Mouse (Mus musculus) limb, embryonic 14.5 days (tissue): ENCODE results near the gene Snupn. TPM values are rescaled to one million over a fixed set of nuclear protein-coding genes. Genes with fewer than 3 reads are reported as not detected.

Experiments used
- ATAC-seq: fragments of 200-750 bp; cut with Nextera tagmentation; 2 replicates; pipeline ENCODE4 v1.8.0; 2017; ENCODE audit warnings: low read depth, moderate number of reproducible peaks, moderate TSS enrichment; ENCODE audit not compliant: low FRiP score
- DNase-seq: peaks from one replicate; pipeline ENCODE4 v3.0.0-alpha.2; 2015; ENCODE audit warnings: low spot score
- H3K27ac ChIP-seq: fragments of 300-500 bp; sonication (generic); replicated peaks from 2 replicates; pipeline ENCODE4 v1.5.1; 2014; ENCODE audit warnings: low read depth, mild to moderate bottlenecking, low read length, moderate library complexity, mixed read lengths
- H3K27me3 ChIP-seq: fragments of 300-500 bp; sonication (generic); 2 replicates; pipeline ENCODE4 v1.6.1; 2014; ENCODE audit warnings: low read length, mixed read lengths; ENCODE audit not compliant: control insufficient read depth, insufficient read depth
- H3K36me3 ChIP-seq: fragments of 300-500 bp; sonication (generic); 2 replicates; pipeline ENCODE4 v1.6.1; 2014; ENCODE audit warnings: mild to moderate bottlenecking, low read length, moderate library complexity, mixed read lengths; ENCODE audit not compliant: control insufficient read depth, insufficient read depth
- H3K4me1 ChIP-seq: fragments of 300-500 bp; sonication (generic); 2 replicates; pipeline ENCODE4 v1.6.1; 2014; ENCODE audit warnings: antibody characterized with exemption, low read length, mixed read lengths; ENCODE audit not compliant: control insufficient read depth, insufficient read depth
- H3K4me2 ChIP-seq: fragments of 300-500 bp; sonication (generic); replicated peaks from 2 replicates; pipeline ENCODE4 v1.6.1; 2014; ENCODE audit warnings: low read depth, mild to moderate bottlenecking, low read length, moderate library complexity; ENCODE audit not compliant: severe bottlenecking
- H3K4me3 ChIP-seq: fragments of 300-500 bp; sonication (generic); replicated peaks from 2 replicates; pipeline ENCODE4 v1.5.1; 2014; ENCODE audit warnings: low read length
- H3K9ac ChIP-seq: fragments of 300-500 bp; sonication (generic); 2 replicates; pipeline ENCODE4 v1.6.1; 2014; ENCODE audit warnings: mild to moderate bottlenecking, low read depth, low read length, moderate library complexity; ENCODE audit not compliant: severe bottlenecking
- H3K9me3 ChIP-seq: fragments of 300-500 bp; sonication (generic); 2 replicates; pipeline ENCODE4 v1.6.1; 2016; ENCODE audit warnings: low read length; ENCODE audit not compliant: control insufficient read depth
- POLR2A ChIP-seq: fragments of 200-500 bp; IDR thresholded peaks from 2 replicates; pipeline ENCODE4 v1.8.0; 2012; ENCODE audit warnings: inconsistent platforms, mild to moderate bottlenecking, moderate library complexity, borderline replicate concordance; ENCODE audit not compliant: insufficient read depth, insufficient read length; ENCODE audit errors: extremely low read depth
- WGBS: fragments of 180-500 bp; shearing (Covaris S2); extraction: QIAGEN DNeasy Blood & Tissue Kit; methylation state at CpG from one replicate; pipeline ENCODE4 v1.1.7; 2014; 5-methylcytosine and 5-hydroxymethylcytosine counted together
- polyA plus RNA-seq, 2 experiments: library from polyadenylated mRNA; depleted of rRNA in 1 of 2; stranded (reverse) in 1 of 2; unstranded in 1 of 2; fragments of >200 nt; fragmentation: Nextera tagmentation in 1 of 2; extraction: Ambion mirVana in 1 of 2; gene quantifications; 2 replicates each; pipeline versions ENCODE4 v1.2.1 to v1.2.3; 2012 to 2014

The Snupn gene
- polyA plus RNA-seq, 2 experiments: 15.9 to 24.2 TPM

DNA sequence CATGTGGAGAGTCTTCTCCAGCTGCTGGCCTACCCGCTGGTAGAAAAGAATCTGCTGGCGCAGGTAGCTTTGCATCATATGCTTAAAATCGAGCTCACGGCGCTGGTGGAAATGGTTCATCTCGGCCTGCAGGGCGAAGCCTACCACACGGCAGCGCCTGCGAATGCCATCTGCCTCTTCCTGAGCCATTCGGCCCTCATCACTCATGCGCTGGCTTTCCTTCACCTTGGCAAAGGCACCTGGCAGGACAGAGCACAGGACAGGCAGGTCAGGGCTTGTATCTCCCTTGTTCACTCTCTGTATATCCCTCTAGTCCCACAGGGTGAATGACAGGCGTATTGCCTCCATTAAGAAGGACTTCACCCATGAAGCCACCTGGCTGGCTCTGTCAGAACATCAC, 32.2 kb upstream of the Snupn start:
- no peak for ATAC-seq
- Histone ChIP-seq H3K27ac (no peak overlapping the region), H3K9ac (no peak overlapping the region), H3K4me3 (no peak overlapping the region), H3K9me3 (no peaks in the 10 kb centered on the region), H3K36me3 (peaks cover 76% of the 10 kb centered on the region), H3K27me3 (no peaks in the 10 kb centered on the region), H3K4me2 (no peak overlapping the region), H3K4me1 (peaks cover 10% of the 10 kb centered on the region)
- DNase-seq: no peak
- WGBS: 94% methylated on average over 13 of the region's 13 CpGs
- TF ChIP-seq POLR2A: no peak

DNA sequence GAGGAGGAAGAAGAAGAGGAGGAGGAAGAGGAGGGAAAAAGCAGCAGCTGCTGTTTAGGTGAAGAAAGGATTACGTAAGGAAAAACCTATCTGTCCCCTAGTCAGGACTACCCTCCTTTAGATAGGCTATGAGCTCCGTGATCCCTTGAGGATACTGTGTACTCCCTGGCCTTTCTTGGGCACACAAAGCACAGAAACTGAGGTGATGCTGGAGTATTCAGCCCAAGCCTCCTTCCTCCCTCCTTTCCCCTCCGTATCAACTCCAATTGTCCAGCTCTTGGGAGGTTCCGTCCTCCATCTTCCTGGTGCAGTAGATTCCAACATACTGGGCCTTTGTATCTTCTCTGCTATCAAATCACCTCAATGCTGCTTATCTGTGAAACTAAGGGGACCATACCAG, 27.9 kb upstream of the Snupn start:
- H3K4me1 ChIP-seq: peaks cover 45% of the 10 kb centered on the region
- no peaks in the 10 kb centered on the region for H3K27me3 ChIP-seq
- WGBS: 90% methylated on average over 4 of the region's 4 CpGs
- H3K4me3 ChIP-seq: no peak overlapping the region
- H3K9ac ChIP-seq: no peak overlapping the region
- no peak for TF ChIP-seq POLR2A
- ATAC-seq (no peak), DNase-seq (no peak)
- peak overlapping the region; percentile 93; the same call in 1 of the 2 replicates for H3K4me2 ChIP-seq
- H3K36me3 ChIP-seq: peaks cover 59% of the 10 kb centered on the region
- H3K9me3 ChIP-seq: no peaks in the 10 kb centered on the region
- no peak overlapping the region for H3K27ac ChIP-seq

DNA sequence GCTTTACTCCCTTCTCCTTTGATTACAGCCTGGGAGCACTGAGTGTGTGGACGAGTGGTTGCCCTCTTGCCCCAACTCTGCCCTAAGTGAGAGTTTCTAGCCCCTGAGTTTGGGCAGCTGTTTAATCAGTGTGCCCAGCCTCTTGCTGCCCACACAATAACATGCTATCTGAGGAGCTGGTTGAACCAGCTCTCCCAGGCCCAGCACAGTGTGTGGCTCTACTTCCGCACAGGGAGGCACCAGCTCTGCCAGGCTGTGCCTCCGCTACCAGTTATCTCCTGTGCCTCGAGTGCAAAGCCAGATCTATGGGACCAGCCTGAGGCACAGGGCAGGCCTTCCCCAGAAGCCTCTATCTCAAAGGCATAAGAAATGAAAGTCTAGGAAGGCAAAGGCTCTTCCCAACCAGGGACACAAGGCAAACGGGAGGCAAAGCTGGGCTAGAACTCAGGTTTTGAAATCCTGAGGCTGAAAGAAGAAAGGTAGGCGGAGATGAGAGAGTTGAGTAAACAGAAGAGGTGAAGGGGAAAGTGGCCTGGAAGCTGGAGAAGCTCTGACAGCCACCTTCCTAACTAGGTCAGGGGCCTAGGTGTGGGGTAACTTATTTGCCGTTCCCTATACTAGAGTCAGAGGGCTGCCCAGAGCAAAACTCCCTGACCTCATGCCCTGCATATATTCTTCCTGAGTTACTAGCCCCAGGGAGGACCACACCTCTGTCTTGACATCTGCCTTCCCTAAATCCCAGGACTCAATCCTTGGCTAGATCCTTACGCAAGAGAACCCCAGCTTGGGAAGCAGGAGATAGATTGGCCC, 26.6 kb upstream of the Snupn start:
- WGBS: 58% methylated on average over 8 of the region's 8 CpGs
- Histone ChIP-seq H3K4me2 (peak overlapping the region; percentile 93), H3K36me3 (peaks cover 48% of the 10 kb centered on the region), H3K27me3 (no peaks in the 10 kb centered on the region), H3K4me3 (peak overlapping the region; percentile 68), H3K27ac (0 out of 2 replicates have a peak overlapping the region, but pooled peaks have one; percentile 9), H3K9me3 (no peaks in the 10 kb centered on the region), H3K9ac (peak overlapping the region; percentile 52), H3K4me1 (peaks cover 45% of the 10 kb centered on the region)
- TF ChIP-seq POLR2A: no peak
- ATAC-seq: no peak
- no peak for DNase-seq

DNA sequence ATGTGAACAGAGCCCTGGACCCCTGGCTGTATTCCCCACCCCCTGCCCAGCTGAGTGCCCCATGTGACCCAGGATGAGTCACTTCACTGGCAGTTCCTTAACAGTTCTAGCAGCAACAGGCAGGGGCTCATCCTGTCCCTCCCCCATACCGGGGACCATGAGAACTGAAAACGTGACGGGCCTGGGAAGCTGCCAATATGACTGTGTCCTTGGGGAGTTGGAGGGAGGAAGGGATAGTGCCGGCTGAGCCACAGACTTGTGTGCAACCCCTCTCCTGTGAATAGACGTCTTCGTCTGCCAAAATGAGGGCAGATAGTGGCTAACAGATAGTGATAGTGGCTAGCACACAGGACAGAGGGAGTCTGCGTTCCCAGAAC, 26.0 kb upstream of the Snupn start:
- no peak; the same call in 1 of the 2 replicates for ATAC-seq
- no peak for TF ChIP-seq POLR2A
- WGBS: 20% methylated on average over 7 of the region's 7 CpGs

DNA sequence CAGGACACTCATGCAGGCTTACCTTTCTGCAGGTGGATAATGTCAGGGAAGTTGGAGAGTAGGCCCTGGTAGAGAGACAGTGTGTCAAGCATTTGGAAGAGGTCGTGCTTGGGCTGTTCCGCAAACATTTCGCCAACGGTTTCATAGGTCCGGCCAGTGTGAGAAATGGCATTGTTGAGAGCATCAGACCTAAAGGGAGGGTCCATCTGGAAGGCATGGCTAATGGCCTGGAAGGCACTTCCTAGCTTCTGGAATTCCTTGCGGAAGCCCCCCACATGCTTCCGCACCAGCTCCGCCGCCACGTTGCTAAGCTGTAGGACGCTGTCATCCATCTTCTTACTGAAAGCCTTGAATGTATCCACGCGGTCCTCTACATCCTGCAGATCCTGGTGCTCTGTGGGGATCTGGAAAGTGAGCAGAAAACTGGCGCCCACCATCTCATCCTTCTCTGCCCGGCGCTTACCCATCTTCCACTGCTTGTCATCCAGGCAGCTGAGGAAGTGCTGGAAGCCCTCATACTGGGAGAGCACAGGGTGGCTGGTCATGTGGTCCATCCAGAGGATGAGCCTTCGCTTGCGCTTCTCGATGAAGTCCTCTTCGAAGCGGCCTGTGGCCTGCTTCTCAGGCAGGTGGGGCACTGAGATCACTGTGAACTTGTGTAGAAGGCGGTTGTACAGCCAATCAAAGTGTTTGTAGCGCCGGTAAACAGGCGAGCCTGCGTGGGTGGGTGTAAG, 25.2 kb upstream of the Snupn start:
- Histone ChIP-seq H3K27me3 (no peaks in the 10 kb centered on the region), H3K36me3 (peaks cover 35% of the 10 kb centered on the region), H3K4me1 (peaks cover 45% of the 10 kb centered on the region), H3K27ac (0 out of 2 replicates have a peak overlapping the region, but pooled peaks have one; percentile 20), H3K4me2 (peak overlapping the region; percentile 93), H3K9me3 (no peaks in the 10 kb centered on the region), H3K9ac (peak overlapping the region; percentile 52), H3K4me3 (peak overlapping the region; percentile 68)
- ATAC-seq (no peak), DNase-seq (no peak)
- 89% methylated on average over 26 of the region's 26 CpGs for WGBS
- TF ChIP-seq POLR2A: no peak

More for the DNA sequence above, 26.0 kb upstream of the Snupn start:
- 0 out of 2 replicates have a peak overlapping the region, but pooled peaks have one; percentile 20 for H3K27ac ChIP-seq
- H3K9ac ChIP-seq: peak overlapping the region; percentile 52
- H3K9me3 ChIP-seq: no peaks in the 10 kb centered on the region
- peak overlapping the region; percentile 93 for H3K4me2 ChIP-seq
- H3K4me1 ChIP-seq: peaks cover 45% of the 10 kb centered on the region
- H3K4me3 ChIP-seq: peak overlapping the region; percentile 68
- no peaks in the 10 kb centered on the region for H3K27me3 ChIP-seq
- peak; percentile 40 for DNase-seq
- peaks cover 42% of the 10 kb centered on the region for H3K36me3 ChIP-seq
